Mouse (Mus musculus) lung, adult 18-20 months (tissue): Measurements from ENCODE around the gene Gm13271.
"Not testable (repeated sequence)": the region's sequence is repeated elsewhere in the genome, so short reads cannot be mapped to it uniquely, and the experiment has no call there.

Experiments used
- DNase-seq, 2 experiments: peaks; one replicate each; pipeline ENCODE4 v3.0.0; 2022; ENCODE audit warnings: mixed read lengths in 2 of 2

Gm13271 gene

DNA sequence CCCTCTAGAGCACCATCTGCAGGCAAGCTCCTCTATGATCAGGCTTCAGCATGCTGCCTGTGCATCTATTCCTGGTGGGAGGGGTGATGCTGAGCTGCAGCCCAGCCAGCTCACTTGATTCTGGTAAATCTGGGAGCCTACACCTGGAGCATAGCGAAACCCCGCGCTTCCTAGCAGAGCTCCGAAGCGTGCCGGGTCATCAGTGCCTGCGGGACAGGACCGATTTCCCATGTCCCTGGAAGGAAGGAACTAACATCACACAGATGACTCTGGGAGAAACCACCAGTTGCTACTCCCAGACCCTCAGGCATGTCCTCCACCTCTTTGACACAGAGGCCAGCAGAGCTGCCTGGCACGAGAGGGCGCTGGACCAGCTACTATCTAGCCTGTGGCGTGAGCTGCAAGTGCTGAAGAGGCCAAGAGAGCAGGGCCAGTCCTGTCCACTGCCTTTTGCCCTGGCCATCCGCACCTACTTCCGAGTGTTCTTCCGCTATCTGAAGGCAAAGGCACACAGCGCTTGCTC, at the start of gene Gm13271:
Gene Gm13271, plus strand, starts transcription at position 51 of the 523 bp plus-strand sequence.
- DNase-seq, result peak; percentile 47 to 73

DNA sequence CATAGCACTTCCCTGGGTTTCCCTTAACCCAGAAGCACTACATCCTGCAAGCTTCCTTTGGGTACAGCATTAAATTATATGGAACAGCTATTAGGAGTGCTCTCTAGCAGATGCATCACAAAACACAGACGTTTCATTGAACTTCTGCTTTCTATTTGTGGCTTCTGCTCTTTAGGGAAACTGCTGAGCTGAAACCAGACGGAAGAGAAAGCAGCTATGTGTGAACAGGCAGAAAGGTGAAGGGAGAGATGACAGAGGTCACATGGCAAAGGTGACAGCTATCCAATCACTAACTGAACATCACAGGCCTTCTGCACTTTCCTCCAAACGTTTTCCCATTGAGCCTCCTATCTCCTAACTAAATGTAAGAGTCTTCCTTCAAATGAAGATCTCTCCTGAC, 48.7 kb upstream of the Gm13271 start:
- no peak for DNase-seq

DNA sequence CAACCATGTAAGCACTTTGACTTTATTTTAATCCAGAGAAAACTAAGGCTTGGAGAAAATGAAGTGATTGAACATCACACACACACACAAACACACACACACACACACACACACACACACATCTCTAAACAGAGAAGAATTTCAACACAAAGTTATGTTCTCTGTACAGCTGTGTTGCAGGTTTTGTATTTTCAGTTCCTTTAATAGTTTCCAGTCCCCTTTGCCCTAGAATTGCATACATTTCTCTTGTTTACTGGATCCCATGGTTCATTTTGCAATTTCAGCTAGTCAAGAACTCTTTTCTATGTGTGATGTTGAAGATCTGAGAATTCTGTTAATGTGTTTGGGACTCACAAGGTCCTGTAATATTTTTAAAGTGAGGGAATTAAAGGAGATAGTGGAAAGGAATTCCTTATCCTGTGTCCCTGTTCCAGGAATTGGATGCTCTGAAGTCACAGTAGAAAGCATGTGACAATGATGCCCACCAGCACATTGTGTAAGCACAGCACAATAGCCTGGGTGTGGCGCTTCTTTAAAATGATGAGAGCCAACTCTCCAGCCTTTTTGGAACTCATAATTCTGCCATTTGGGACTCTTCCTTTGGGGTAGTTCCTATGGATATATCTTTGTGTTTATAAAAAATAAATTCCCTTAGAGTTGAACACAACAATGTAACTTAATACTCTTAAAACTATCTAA, 47.4 kb upstream of the Gm13271 start:
- DNase-seq, result no peak

GRCm38 (mm10) chr4:88714281-88714680, 40.4 kb upstream of the Gm13271 start:
- DNase-seq, result no peak

GRCm38 (mm10) chr4:88715059-88715458, 39.6 kb upstream of the Gm13271 start:
- no peak for DNase-seq

DNA sequence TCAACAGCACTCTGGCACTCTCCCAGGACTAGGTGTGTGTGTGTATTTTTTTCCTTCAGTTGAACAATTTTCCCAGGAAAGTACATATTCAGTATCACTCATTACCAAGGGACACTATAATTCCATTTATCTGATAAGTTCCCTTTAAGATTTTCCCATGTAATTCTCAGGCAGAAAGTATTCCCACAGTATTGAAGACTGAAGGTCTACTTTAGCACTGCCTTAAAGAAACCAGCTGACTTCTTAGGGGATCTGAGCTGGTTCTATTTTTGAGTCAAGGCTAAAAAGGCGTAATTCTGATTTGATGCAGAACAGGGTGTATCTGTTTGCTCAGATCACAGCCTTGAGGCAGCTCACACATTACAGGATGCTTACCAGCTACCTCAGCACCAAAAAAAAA, 36.0 kb upstream of the Gm13271 start:
- no peak for DNase-seq

- peak; percentile 91 to 93 for DNase-seq
These were observed 32.6 kb upstream of the Gm13271 start, which contains the start of the genes Gm26566 and Klhl9 for GRCm38 (mm10) chr4:88721791-88722721. Gm26566 (plus strand) TSS chr4:88721805. Klhl9 (minus strand) TSS chr4:88722465.

DNA sequence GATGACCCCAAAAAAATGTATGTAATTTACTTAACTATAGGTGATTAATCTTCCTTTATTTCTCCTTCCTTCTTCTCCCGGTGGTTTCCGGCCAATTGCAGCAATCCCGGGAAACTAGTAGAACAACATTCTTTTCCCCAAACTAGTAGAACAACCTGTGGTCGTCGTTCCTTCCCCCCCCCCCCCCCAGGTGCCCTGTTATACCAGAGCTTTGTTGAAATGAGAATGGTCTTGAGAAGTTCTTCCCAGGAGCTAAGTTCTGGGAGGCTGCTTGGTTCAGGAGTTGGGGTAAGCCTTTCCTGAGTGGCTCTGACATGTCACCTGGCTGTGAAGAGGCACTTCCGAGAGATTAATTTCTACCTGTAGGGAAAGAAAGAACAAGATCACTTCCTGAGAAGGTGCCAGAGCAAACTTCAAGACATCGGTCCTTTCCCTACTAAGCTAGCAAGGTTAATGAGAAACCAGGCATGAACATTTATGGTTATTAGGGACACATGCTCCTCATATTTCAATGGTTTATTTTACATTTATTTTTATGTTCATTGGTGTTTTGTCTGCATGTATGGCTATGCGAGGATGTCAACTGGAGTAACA, 31.1 kb upstream of the Gm13271 start:
- peak in 1 of 2 experiments; percentile 40 for DNase-seq

DNA sequence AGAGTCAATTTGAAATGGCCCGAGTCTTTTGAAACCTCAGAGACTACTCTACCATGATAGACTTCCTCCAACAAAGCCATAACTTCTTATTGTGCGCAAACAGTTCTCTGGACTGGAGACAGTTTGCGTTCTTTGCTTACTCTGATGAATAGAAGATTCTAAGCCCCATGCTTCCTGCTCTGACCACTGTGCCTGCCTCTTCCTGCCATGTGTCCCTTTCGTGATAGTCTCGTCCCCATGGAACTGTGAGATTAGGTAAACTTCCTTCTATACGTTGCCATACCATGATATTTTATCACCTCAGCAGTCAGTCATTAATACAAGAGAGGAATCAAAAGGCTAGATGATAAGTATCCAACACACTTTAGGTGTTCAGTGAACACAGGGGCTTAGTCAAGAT, 27.9 kb upstream of the Gm13271 start:
- DNase-seq, result no peak

DNA sequence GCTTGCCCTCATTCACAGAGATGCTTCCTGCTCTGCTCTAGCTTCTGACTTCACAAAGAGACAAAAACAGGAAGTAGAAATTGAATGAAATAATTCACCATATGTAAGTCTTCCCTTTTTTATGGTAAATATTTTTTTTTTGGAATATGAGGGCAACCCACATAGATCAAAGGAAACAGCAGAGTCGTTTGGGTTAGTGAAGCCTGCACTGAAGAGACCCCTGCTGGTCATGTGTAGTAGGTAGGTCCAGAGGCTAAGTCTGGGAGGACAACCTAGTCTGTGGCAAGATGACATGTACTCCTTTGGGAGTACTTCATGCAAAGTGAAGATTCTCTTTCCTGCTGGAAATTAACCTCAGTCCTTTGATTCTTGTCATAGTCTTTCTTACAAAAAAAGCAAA, 27.3 kb upstream of the Gm13271 start:
- peak; percentile 31 to 46 for DNase-seq

- DNase-seq, result peak; percentile 60 to 69
These were observed 16.2 kb upstream of the Gm13271 start for GRCm38 (mm10) chr4:88738480-88738879.

DNA sequence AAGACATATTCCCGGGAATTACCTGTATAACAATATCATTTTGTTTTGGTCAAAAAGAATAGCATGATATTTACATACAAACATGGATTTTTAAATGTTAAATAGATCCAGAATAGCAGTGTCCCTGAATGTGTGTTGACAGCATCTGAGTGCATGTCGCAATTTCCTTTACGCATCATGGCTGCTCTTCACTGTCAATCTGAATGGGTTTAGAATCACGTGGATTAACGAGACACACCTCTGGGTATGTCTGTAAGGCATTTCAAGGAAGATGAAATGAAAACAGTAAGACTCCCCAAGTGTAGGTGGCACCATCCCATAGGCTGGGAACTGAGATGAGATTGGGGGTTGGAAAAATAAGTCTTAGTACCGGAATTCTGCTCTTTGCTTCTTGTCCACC, 15.6 kb upstream of the Gm13271 start:
- no peak for DNase-seq

DNA sequence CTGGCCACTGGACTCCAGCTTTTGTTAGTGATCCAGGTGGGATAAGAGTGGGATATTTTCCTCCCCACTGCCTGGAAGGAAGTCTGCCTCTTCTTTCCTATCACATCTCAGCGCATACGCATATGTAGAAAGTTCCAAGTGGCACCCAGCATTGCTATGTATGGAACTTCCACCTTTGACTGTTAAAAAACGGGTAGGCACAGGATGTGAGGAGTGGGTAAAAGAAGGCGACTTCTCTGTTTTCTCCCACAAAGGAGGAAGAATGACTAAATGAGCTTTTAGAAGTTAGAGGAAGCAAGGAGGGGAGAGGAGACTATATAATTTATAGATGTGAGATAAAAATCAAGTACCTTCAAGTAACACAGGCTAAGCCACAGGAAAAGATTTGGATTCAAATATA, 13.2 kb upstream of the Gm13271 start:
- no peak for DNase-seq

DNA sequence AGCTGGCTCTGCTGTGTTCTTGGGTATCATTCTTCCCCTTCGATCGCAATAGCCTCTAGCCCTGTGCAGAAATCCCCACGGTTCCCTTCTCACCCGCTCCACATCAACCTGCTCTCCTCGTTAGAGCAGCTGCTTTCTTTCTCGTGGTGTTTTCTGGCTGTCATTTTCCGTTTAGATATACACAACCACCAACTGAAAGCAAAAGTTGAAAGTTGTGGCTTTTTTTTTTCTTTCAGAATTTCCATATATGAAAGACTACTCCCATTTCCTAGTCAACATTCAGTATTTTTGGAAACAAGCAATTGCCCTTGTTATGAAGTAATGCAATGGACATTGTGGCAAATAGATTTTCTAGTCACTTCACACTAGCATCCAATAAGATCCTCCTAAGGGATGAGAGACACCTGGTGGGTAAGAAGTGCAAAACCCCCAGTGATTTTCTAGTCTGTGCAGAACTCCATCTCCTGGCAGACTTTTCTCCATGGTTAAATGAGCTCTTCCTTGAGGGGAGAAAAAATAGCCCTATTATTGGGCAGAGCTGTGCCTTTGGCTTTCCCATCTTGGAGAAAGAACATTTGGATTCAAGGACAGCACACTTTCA, 11.8 kb upstream of the Gm13271 start:
- DNase-seq, result no peak

GRCm38 (mm10) chr4:88744207-88744606, 10.5 kb upstream of the Gm13271 start:
- no peak for DNase-seq

DNA sequence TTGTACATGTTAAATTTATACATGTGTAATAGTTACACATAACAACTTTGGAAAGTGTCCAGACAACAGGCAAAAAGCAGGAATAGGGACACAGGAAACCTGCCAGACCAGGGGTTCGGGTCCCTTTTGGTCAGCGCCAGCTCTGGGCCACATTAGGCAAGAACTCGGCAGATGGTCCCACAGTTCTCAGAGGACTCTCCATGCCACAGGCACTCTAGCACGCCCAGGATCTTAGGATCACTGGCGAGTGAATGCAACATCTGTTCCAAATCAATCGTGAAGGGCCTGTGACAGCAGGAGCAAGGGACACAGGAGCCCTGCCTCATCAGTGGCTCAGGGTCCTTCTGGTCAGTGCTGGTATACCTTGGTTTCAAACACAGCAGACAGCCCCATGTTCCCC, 4.7 kb upstream of the Gm13271 start:
- no peak for DNase-seq

DNA sequence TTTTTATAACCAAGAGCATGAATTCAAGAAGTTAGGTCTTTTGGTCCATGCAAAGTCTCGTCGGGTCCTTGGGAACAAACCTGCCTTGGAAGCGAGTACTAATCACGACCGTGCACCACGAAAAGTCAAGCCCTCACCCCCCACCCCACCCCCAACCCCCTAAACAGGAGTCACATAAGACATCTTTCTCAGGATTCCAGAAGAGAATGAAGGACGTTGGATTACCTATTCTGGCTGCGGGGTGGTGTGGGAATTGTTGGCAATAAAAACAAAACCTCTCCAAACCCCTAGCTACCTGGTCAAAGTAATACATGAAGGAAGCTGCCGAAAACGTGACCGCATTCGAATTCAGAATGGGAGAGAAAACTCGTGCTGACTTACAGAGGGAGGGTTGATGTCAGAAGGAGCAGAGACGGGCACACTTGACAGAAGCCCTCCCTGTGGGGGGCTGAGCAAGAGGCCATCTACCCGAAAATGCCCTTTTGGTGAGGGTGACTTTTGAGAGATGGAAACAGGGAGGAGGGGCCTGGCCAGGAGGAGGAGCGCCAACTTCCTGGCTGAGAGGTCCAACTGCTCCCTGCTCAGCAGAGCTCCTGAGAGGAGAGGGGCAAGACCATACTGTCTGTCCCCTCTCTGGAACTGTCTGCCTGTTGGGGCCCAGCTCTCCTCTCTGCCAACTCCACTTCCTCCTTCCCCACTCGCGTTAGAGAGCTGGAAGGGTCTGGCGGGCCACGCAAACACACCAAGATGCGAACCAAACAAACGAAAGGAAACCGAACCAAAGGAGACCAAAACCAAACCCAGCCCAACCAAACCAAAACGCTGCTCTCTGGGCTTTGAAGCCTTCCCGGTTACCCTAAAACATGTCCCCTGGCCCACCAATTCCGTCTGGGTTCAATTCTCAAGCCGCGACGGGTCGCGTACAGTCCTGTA, 2.2 kb downstream of the Gm13271 start:
- DNase-seq, result not testable (repeated sequence)

DNA sequence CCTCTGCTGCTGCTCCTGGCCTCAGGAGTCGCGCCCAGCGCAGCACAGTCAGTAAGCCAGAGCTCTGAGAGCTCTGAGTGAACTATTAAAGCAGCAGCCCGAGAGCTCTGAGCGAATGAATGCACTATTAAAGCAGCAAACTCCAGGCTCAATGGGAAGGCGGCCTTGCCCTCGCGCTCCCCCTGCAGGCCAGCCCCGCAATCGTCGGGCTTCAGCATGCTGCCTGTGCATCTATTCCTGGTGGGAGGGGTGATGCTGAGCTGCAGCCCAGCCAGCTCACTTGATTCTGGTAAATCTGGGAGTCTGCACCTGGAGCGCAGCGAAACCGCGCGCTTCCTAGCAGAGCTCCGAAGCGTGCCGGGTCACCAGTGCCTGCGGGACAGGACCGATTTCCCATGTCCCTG, 3.0 kb downstream of the Gm13271 start:
- peak; percentile 89 for DNase-seq

DNA sequence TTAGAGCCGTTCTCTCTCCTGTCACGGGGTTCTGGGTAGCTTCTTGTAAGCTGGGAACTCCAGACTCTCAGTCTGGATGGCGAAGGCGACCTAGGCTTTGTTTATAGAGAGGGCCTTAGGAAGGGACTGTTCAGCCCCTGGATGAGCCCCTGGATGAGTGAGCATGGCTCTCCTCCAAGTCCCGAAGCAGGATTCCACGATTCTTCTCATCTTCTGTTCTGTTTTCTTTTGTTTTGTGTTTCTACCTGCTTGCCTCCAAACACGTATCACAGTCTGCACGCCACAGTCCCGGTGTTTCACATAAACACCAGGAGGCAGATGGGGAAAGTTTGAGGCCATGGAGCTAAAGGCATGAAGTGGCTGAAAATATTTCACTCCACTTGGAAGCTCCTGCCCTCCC, 4.1 kb downstream of the Gm13271 start:
- not testable (repeated sequence) for DNase-seq

DNA sequence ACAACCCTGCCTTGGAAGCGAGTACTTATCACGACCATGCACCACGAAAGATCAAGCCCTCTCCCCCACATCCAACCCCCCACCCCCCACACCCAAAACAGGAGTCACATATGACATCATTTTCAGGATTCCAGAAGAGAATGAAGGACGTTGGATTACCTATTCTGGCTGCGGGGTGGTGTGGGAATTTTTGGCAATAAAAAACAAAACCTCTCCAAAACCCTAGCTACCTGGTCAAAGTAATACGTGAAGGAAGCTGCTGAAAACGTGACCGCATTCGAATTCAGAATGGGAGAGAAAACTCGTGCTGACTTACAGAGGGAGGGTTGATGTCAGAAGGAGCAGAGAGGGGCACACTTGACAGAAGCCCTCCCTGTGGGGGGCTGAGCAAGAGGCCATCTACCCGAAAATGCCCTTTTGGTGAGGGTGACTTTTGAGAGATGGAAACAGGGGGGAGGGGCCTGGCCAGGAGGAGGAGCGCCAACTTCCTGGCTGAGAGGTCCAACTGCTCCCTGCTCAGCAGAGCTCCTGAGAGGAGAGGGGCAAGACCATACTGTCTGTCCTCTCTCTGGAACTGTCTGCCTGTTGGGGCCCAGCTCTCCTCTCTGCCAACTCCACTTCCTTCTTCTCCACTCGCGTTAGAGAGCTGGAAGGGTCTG, 5.1 kb downstream of the Gm13271 start, which contains the start of gene Gm13283:
Gene Gm13283, plus strand, starts transcription at position 510 of the 659 bp plus-strand sequence.
- DNase-seq, result peak; percentile 35 to 38

DNA sequence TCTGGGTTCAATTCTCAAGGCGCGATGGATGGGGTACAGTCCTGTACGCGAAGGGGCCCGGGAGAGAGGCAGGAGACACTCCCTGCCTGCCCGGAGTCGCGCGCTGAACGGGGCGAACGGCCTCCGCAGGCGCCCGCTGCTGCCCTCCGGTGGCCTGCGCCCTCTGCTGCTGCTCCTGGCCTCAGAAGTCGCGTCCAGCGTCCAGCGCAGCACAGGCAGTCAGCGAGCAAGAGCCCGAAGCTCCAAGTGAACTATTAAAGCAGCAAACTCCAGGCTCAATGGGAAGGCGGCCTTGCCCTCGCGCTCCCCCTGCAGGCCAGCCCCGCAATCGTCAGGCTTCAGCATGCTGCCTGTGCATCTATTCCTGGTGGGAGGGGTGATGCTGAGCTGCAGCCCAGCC, 5.8 kb downstream of the Gm13271 start:
- DNase-seq, result peak; percentile 84 to 87
